Mouse (Mus musculus): Measurements from ENCODE around the gene Slc2a2.

Slc2a2 gene

GRCm38 (mm10) chr3:28697797-28698196 is at the start of gene Slc2a2:
Gene Slc2a2 (plus strand): TSS chr3:28697903.
- no peak for DNase-seq

DNA sequence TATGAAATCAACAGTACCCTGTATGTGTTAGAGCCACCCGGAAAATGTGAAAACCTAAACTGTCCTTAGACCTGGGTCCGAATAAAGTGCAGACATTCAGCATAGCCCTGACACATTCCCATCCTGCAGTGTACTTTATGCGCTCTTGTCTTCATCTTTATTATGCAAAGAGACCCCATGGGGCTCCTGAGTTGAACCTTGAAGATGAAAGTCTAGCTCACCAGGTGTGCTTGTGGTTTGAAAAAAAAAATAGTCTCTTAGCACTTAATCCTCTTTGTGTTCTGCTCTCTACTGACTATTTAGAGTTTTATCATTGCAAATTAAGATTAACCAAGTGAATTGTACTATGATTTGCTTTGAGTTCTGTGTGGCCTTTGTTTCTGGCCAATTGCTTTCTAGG is 45.1 kb upstream of the Slc2a2 start:
- DNase-seq = no peak

GRCm38 (mm10) chr3:28653043-28653442 is 44.7 kb upstream of the Slc2a2 start:
- DNase-seq = no peak

DNA sequence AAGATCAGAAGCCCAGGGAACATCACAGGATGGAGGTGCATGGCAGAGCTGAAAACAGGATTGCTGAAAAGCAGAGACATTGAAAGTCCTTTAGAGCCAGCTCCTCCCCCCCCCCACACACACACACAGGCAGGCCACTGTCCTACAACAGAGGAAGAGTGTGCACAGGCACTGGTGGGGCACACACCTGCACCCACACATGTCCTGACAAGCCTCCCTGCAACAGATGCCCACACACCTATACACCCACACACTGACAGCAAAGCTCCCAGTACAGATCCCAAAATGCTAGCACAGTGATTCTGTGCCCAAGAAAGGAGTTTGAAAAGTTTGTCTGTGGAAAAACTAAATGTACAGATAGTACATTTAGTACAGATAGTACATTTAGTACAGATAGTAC is 43.0 kb upstream of the Slc2a2 start:
- no peak for DNase-seq

DNA sequence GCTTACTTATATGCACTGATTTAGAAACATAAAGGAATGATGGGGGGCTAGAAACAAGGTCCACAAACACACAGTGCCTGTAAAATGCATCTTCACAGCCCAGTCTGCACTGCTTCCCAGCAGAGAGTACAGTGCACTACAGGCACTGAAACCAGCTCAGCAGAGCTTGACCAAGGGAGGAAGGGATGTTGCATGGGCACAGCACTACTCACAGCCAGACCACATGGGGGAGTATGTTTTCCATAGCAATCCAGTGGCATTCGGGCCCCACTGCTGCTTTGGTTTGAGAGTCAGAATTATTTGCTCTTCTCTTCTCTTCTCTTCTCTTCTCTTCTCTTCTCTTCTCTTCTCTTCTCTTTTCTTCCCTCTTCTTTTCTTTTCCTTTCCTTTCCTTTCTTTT is 39.4 kb upstream of the Slc2a2 start:
- no peak for DNase-seq

DNA sequence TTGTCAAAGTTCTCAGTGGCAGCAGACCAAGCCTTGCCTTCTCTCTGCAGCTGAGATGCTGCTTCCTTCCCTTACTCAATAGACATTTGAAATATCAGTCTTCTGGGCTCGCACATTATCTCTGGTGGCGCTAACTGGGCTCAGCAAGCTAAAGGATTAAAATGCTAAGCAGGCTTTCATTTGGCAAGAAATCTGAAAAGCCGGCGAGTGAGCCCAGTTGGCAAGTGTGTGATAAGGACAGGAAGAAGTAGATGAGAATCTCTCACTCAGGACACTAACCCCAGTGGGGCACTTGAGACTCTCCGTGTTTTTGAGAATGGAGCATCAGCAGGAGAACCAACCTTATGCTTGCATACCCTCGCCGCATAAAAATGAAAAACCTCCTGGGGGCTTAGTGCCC is 16.9 kb upstream of the Slc2a2 start:
- no peak for DNase-seq

DNA sequence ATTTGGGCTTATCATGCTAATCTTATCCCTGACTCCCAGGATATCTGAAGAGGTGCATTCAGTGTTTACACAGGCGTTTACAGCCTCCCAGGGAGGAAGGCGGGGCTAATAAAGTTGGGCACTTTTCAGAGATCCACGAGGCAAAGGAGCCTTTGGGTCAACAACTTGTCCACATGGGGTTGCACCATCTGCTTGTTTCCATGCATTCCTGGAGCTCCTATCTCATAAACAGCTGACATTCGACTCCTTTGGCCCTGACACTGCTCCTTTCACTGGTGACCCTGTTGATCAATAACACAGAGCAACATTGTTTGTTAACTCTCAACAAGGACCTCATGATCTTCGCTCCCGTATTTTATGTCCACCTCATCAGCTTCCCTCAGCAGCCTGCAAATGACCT is 15.8 kb upstream of the Slc2a2 start:
- DNase-seq = no peak

DNA sequence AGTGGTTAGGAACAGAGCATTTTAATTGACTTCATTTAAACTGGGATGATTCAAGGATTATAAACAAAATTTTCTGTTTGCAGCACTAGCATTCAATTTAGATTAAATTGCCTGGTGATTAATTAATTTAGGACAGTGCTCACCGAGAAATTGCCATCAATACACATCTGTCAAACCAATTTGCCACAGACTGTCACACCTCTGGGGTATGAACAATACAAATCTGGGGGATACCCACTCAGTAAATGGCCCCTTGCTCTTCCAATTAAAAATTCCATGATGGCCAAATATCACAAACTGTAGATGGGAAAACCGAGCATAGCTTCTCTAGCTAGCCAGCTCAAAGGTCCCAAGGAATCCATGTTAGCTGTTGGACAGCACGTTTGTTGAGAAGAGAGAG is 15.3 kb upstream of the Slc2a2 start:
- DNase-seq = no peak

- no peak for DNase-seq
Measured at GRCm38 (mm10) chr3:28685510-28685909, 12.2 kb upstream of the Slc2a2 start.

DNA sequence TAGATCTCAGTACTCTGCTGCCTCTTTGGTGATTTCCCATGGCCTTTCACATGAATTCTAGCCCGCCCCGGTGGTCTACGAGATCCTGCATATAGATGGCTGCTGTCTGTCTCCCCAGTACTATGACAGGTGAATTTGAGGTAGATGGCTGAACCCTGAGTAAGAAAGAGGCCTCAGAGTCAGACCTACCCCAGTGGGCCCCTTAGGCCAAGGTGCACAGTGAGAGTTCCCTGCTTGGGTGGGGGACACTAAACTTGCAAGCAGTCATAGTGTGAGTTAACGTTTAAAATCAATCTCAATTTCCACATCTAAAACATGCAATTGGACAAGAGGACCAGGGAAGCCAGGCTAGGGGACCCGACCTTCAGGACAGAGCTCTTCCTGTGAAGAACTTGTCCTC is 2.9 kb upstream of the Slc2a2 start:
- no peak for DNase-seq

- DNase-seq = no peak
Measured at GRCm38 (mm10) chr3:28695608-28696007, 2.1 kb upstream of the Slc2a2 start.

DNA sequence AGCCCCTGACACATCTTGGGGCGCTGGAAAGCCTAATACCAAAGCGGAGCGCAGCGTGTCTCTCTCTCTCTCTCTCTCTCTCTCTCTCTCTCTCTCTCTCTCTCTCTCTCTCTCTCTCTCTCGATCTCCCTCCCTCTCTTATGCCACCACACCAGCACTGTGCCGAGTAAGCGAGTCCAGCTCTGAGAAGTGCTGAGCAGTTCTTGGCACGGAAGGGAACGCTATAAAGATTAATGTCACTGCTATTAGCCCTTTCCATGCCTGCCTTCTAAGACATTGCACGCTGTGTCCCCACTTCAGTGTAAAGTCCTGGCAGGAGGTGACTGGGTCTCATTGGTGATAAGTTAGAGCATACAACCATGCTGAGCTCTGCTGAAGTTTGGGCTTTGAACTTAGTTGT is 1.5 kb upstream of the Slc2a2 start:
- DNase-seq = no peak

GRCm38 (mm10) chr3:28699601-28700000 is 1.9 kb downstream of the Slc2a2 start:
- no peak for DNase-seq

- no peak for DNase-seq
Measured at GRCm38 (mm10) chr3:28705522-28706137, 7.9 kb downstream of the Slc2a2 start.

DNA sequence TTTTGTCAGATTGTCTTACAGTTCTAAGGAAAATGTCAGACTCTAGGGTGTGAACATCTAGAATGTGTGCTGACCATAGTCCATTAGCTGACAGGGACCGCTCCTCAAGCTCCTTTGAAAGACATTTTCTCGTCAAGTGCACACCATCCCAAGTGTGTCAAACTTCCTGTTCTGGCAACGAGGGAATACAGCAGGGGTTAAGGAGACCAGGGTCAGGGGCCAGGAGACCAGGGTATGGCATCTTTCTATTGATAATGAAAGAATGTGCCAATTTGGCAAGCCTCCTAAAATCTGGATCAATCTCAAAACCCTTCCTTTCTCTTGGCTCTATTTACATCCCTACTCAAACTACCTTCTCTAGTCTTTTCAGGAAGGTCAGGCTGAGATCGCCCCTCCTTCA is 9.0 kb downstream of the Slc2a2 start:
- no peak for DNase-seq

- no peak for DNase-seq
Measured at GRCm38 (mm10) chr3:28709740-28710139, 12.0 kb downstream of the Slc2a2 start.

GRCm38 (mm10) chr3:28713913-28714698 is 16.4 kb downstream of the Slc2a2 start:
- no peak for DNase-seq

GRCm38 (mm10) chr3:28718521-28718920 is 20.8 kb downstream of the Slc2a2 start:
- no peak for DNase-seq

- no peak for DNase-seq
Measured at GRCm38 (mm10) chr3:28721218-28721617, 23.5 kb downstream of the Slc2a2 start.

- no peak for DNase-seq
Measured at GRCm38 (mm10) chr3:28721838-28722237, 24.1 kb downstream of the Slc2a2 start.

DNA sequence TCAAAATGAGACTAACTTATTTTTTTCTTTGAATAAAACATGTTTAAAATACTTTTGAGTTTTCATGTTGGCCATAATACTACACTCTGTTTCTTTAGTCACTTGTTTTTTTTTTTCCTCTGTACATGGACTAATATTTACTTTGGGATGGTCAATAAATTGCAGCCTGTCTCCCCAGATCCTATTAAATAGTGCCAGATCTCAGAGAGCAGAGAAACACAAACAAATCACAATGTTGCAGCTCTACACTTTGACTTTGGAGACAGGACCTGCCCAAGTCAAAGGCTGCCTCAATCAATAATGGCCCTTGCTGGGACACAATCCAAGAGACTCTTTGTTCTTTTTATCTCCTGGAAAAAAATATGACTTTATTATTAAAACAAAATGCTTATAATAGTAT is 24.8 kb downstream of the Slc2a2 start:
- no peak for DNase-seq

DNA sequence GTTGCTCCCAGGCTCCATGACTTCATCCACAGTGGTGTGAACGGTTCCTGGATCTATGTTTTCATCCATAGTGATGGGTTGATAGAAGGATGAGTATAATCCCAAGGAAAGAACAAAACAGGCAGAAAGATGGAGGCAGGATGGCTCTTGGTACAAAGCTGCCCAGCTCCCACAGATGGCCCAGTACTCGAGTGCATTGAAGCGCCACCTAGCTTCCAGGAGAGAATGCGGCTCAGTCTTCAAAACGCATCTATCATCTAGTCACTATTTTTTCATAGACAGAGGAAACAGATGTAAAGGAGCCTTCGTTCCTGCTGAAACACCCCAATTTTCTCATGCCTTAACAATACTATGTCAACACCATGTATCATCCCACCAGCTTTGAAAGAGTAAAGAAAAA is 25.8 kb downstream of the Slc2a2 start:
- DNase-seq = no peak

DNA sequence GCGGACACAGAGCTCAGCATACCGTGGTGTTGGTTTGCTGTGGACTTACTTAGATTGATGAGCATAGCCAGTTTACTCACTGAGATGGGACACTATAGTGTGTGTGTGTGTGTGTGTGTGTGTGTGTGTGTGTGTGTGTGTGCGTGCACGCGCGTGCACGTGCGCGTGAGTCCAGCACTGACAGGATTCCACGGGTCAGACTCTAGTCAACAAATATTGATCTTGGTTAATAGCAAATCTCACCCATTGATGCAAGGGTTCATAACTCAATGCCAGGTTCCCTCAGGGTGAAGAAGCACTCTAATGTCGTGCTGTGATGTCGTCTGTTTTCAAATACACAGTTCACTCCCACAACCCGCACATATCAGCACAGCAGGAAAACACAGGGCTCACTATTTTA is 27.5 kb downstream of the Slc2a2 start:
- no peak for DNase-seq

DNA sequence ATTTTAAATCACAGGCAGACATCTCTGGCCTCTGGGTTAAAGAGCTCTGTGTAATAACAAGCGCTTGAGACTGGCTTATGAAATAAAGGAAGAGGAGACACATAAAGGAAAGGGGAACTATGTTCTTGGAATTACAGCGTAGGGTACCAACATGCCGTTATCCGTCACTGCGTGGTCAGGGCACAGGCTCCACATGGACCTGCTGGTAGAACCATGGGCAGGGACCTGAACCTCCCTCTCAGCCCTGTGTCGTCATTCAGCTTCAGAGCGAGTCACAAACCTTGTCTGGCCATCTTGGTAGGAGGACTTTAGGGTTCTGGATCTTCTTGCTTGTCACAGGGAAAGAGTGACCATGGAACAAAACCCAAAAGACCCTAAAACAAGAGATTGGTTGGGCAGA is 28.7 kb downstream of the Slc2a2 start:
- DNase-seq = no peak

GRCm38 (mm10) chr3:28734712-28735111 is 37.0 kb downstream of the Slc2a2 start:
- DNase-seq = no peak
